Mouse (Mus musculus): Measurements from ENCODE around the gene Gm49321. TPM values are rescaled to one million over a fixed set of nuclear protein-coding genes. Genes with fewer than 3 reads are reported as not detected.

Gm49321 gene
- polyA plus RNA-seq, 1 experiment from 2014 or later = 10.2 TPM

GRCm38 (mm10) chr12:73907079-73907672 lies 30.3 kb upstream of the Gm49321 start:
- no peaks in the 10 kb centered on the region for H3K9me3 ChIP-seq
- ATAC-seq = peak; percentile 83
- no peaks in the 10 kb centered on the region for H3K27me3 ChIP-seq (replicated peaks)
- 1% methylated on average over 18 of the region's 18 CpGs for WGBS
- H3K9ac ChIP-seq = peak overlapping the region; percentile 55
- H3K4me1 ChIP-seq (replicated peaks) = no peaks in the 10 kb centered on the region
- H3K36me3 ChIP-seq = no peaks in the 10 kb centered on the region
- peak overlapping the region; percentile 80 for H3K4me3 ChIP-seq (replicated peaks)
- H3K4me2 ChIP-seq (replicated peaks) = peak overlapping the region; percentile 70
- H3K27ac ChIP-seq = peak overlapping the region; percentile 97

DNA sequence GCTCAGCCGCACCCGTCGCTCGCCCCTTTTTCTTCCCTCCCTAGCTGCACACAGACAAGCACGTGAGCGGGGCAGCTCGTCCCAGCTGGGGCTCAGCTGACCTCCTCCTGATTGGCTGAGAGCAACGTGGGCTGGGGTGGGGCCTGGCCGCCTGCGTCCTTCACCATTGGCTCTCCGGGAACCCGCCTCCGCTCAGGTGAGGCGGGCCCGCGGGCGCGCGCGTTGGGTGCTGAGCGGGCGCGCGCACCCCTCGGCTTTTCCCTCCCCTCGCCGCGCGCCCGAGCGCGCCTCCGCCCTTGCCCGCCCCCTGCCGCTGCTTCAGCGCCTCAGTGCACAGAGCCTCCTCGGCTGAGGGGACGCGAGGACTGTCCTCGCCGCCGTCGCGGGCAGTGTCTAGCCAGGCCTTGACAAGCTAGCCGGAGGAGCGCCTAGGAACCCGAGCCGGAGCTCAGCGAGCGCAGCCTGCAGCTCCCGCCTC lies 29.7 kb upstream of the Gm49321 start:
- H3K27me3 ChIP-seq (replicated peaks) = no peaks in the 10 kb centered on the region
- H3K36me3 ChIP-seq = no peaks in the 10 kb centered on the region
- no peaks in the 10 kb centered on the region for H3K9me3 ChIP-seq
- peak overlapping the region; percentile 97 for H3K27ac ChIP-seq
- peak overlapping the region; percentile 80 for H3K4me3 ChIP-seq (replicated peaks)
- peak; percentile 99 for ATAC-seq
- H3K4me2 ChIP-seq (replicated peaks) = peak overlapping the region; percentile 70
- WGBS = under 1% methylated on average over 50 of the region's 51 CpGs
- peak overlapping the region; percentile 94 for H3K9ac ChIP-seq
- no peaks in the 10 kb centered on the region for H3K4me1 ChIP-seq (replicated peaks)

- Histone ChIP-seq H3K27me3 (replicated peaks) (no peaks in the 10 kb centered on the region), H3K27ac (peak overlapping the region; percentile 97), H3K9me3 (no peaks in the 10 kb centered on the region), H3K4me2 (replicated peaks) (peak overlapping the region; percentile 70), H3K36me3 (no peaks in the 10 kb centered on the region), H3K9ac (peak overlapping the region; percentile 94), H3K4me3 (replicated peaks) (peak overlapping the region; percentile 80), H3K4me1 (replicated peaks) (no peaks in the 10 kb centered on the region)
- peak; percentile 53 for ATAC-seq
- WGBS = under 1% methylated on average over 66 of the region's 76 CpGs
These were observed 29.0 kb upstream of the Gm49321 start for GRCm38 (mm10) chr12:73908274-73909012.

DNA sequence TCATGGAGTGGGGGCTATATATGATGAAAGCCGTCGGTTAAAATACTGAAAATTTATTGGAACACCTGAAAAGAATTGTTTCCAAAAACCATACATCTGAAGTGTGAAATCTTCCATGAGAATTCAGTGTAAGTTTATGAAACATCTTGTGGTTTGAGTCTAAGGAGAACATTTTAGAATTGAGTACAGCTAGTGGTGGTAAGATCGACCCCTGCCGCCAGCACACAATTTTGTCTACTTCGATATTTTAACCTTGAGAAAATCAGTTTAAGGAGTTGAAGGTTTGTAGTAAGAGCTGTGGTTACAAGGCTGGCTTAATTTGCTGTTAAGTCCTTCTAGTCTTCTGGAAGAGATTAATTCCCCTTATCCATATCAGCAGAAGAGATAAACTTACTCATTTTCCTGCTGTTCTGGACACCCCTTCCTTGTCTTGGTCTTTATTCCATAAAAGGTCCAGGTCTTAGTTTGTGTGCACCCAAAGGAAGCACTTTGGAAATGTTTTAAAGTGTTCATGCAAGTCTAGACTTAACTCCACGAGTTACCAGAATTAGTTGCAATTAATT lies 28.4 kb upstream of the Gm49321 start:
- no peaks in the 10 kb centered on the region for H3K36me3 ChIP-seq
- no peaks in the 10 kb centered on the region for H3K9me3 ChIP-seq
- H3K4me2 ChIP-seq (replicated peaks) = peak overlapping the region; percentile 70
- no peak overlapping the region for H3K27ac ChIP-seq
- no peaks in the 10 kb centered on the region for H3K27me3 ChIP-seq (replicated peaks)
- H3K4me1 ChIP-seq (replicated peaks) = no peaks in the 10 kb centered on the region
- H3K4me3 ChIP-seq (replicated peaks) = peak overlapping the region; percentile 80
- 2% methylated on average over 6 of the region's 6 CpGs for WGBS
- no peak for ATAC-seq
- H3K9ac ChIP-seq = peak overlapping the region; percentile 94

DNA sequence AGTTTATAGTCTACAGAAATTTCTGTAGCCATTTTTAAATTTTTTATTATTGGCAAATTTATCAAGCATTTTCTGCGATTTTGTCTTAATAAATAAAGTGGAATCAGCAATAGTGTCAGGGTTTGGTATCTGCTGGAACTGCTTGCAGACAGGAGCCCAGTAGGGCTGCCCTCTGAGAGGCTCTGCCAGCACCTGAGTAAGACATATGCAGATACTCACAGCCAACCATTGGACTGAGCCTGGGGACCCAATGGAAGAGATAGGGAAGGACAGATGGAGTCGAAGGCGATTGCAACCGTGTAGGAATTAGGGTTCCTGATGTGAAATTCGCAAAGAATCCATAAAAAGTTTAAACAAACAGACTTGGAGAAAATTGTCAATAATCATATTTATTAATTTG lies 19.0 kb upstream of the Gm49321 start:
- Histone ChIP-seq H3K4me1 (replicated peaks) (no peaks in the 10 kb centered on the region), H3K27me3 (replicated peaks) (no peaks in the 10 kb centered on the region), H3K9ac (no peak overlapping the region), H3K4me3 (replicated peaks) (no peak overlapping the region), H3K27ac (no peak overlapping the region), H3K4me2 (replicated peaks) (no peak overlapping the region), H3K9me3 (no peaks in the 10 kb centered on the region), H3K36me3 (no peaks in the 10 kb centered on the region)
- no peak for ATAC-seq
- 93% methylated on average over 5 of the region's 5 CpGs for WGBS

GRCm38 (mm10) chr12:73930266-73930665 lies 7.2 kb upstream of the Gm49321 start:
- Histone ChIP-seq H3K4me1 (replicated peaks) (no peaks in the 10 kb centered on the region), H3K9me3 (no peaks in the 10 kb centered on the region), H3K9ac (no peak overlapping the region), H3K27ac (no peak overlapping the region), H3K4me3 (replicated peaks) (no peak overlapping the region), H3K36me3 (peaks cover 16% of the 10 kb centered on the region), H3K4me2 (replicated peaks) (no peak overlapping the region), H3K27me3 (replicated peaks) (no peaks in the 10 kb centered on the region)
- 83% methylated on average over 3 of the region's 3 CpGs for WGBS
- no peak for ATAC-seq

DNA sequence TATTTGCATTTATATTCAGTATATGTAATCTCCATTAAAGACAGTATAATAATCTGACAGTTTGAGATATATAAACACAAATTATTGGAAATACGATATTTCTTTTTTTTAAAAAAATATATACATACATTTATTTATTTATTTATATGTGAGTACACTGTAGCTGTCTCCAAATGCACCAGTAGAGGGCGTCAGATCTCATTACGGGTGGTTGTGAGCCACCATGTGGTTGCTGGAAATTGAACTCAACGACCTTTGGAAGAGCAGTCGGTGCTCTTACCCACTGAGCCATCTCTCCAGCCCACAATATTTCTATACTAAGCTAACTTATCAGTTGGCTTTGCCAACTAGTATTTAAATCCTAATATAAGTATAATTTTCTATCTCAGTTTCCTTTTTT lies 6.2 kb upstream of the Gm49321 start:
- H3K27me3 ChIP-seq (replicated peaks) = no peaks in the 10 kb centered on the region
- 65% methylated on average over 5 of the region's 5 CpGs for WGBS
- H3K4me1 ChIP-seq (replicated peaks) = no peaks in the 10 kb centered on the region
- no peaks in the 10 kb centered on the region for H3K9me3 ChIP-seq
- H3K9ac ChIP-seq = no peak overlapping the region
- no peak overlapping the region for H3K27ac ChIP-seq
- H3K36me3 ChIP-seq = peaks cover 16% of the 10 kb centered on the region
- H3K4me3 ChIP-seq (replicated peaks) = no peak overlapping the region
- ATAC-seq = no peak
- no peak overlapping the region for H3K4me2 ChIP-seq (replicated peaks)

DNA sequence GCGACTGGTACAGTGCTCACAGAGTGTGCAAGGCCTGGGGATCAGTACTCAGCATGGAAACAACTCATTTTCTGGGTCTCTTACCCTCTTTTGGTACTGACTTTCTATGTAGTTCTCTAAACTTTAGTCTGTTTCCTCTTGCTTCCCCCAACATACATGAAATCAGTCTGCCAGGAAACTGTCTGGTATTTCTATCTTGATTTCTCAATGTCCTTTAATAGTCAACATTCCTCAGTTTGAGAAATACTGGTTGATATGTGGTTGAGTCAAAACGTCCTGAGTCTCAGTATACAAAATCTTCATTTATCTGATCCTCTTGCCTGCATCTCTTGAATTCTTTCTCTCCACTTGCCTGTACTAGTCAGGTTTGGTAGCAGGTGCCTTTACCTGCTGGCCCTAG lies 2.9 kb upstream of the Gm49321 start:
- no peaks in the 10 kb centered on the region for H3K9me3 ChIP-seq
- H3K27ac ChIP-seq = no peak overlapping the region
- 78% methylated on average over 2 of the region's 2 CpGs for WGBS
- H3K27me3 ChIP-seq (replicated peaks) = no peaks in the 10 kb centered on the region
- no peak overlapping the region for H3K4me2 ChIP-seq (replicated peaks)
- H3K4me3 ChIP-seq (replicated peaks) = no peak overlapping the region
- ATAC-seq = no peak
- H3K36me3 ChIP-seq = peaks cover 13% of the 10 kb centered on the region
- no peak overlapping the region for H3K9ac ChIP-seq
- H3K4me1 ChIP-seq (replicated peaks) = no peaks in the 10 kb centered on the region

DNA sequence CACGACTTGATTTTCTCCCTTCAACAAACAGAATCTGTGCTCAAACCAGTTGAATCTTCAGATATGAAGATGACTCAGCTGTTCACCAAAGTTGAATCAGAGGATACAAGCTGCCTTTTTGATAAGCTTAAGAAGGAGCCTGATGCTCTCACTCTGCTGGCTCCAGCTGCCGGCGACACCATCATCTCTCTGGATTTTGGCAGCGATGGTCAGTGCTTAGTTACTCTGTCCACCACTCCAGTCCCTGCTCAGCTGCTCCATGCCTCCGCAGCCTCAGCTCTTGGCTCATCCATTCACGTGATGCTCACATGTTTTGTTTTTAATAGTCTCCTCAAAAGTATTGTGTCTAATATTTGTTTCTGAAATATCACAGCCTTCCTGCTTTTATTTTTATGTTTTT lies 2.1 kb downstream of the Gm49321 start:
- no peak for ATAC-seq
- Histone ChIP-seq H3K4me3 (replicated peaks) (no peak overlapping the region), H3K9me3 (no peaks in the 10 kb centered on the region), H3K4me1 (replicated peaks) (no peaks in the 10 kb centered on the region), H3K27me3 (replicated peaks) (no peaks in the 10 kb centered on the region), H3K9ac (no peak overlapping the region), H3K27ac (no peak overlapping the region), H3K4me2 (replicated peaks) (no peak overlapping the region), H3K36me3 (peaks cover 13% of the 10 kb centered on the region)
- 90% methylated on average over 6 of the region's 6 CpGs for WGBS

DNA sequence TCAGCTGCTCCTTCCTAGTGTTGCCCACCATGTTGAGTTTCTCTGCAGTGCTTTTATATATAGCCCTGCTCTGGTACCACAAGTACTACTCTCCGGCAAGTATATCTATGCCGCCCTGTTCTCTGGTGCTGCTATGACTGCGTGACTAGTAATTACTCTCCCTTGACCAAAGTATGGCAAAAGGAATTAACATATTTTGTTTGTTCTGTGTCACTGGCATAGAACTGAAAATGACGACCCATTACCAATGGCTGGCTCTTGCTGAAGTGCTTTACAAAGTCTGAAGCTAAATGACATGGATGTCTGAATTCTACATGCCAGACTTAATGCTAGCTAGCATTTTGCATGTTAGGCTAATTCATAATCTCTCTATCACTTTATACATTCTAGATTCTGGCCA lies 11.0 kb downstream of the Gm49321 start:
- peak overlapping the region; percentile 75 for H3K4me2 ChIP-seq (replicated peaks)

GRCm38 (mm10) chr12:73949318-73950058 lies 12.0 kb downstream of the Gm49321 start:
- peak overlapping the region; percentile 64 for H3K27ac ChIP-seq
- H3K4me2 ChIP-seq (replicated peaks) = peak overlapping the region; percentile 75
- H3K9me3 ChIP-seq = no peaks in the 10 kb centered on the region
- no peaks in the 10 kb centered on the region for H3K27me3 ChIP-seq (replicated peaks)
- peak overlapping the region; percentile 39 for H3K4me3 ChIP-seq (replicated peaks)
- H3K4me1 ChIP-seq (replicated peaks) = peaks cover 12% of the 10 kb centered on the region; the same call in 1 of the 2 replicates
- peak overlapping the region; percentile 56 for H3K9ac ChIP-seq
- H3K36me3 ChIP-seq = no peaks in the 10 kb centered on the region
- WGBS = 10% methylated on average over 46 of the region's 46 CpGs
- ATAC-seq = peak; percentile 91

More for the DNA sequence above, 11.0 kb downstream of the Gm49321 start:
- WGBS = 89% methylated on average over 4 of the region's 4 CpGs
- H3K4me3 ChIP-seq (replicated peaks) = no peak overlapping the region
- no peaks in the 10 kb centered on the region for H3K27me3 ChIP-seq (replicated peaks)
- no peak overlapping the region for H3K27ac ChIP-seq
- no peak overlapping the region for H3K9ac ChIP-seq
- H3K4me1 ChIP-seq (replicated peaks) = peaks cover 8% of the 10 kb centered on the region; the same call in 1 of the 2 replicates
- peaks cover 3% of the 10 kb centered on the region; the same call in 1 of the 2 replicates for H3K36me3 ChIP-seq
- no peak for ATAC-seq
- no peaks in the 10 kb centered on the region for H3K9me3 ChIP-seq

DNA sequence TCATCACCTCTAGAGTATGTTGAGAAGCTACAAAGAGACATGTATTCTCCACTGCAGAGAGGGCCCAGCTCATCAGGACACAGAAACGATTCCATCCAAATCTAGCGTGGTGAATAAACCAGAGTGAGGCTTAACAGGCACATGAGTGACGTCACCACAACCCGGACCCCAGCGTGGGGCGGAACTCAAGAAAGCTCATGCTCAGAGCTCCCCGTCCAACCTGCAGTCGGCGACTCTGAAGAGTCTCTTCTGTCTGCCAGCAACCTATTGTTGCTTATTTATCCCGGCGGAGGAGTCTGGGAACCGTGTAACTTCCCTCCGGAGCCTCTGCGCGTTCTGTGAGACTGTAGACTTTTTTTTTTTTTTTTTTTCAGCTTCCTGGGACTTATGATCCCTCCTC lies 15.4 kb downstream of the Gm49321 start:
- Histone ChIP-seq H3K36me3 (no peaks in the 10 kb centered on the region), H3K4me3 (replicated peaks) (peak overlapping the region; percentile 30), H3K27ac (no peak overlapping the region), H3K27me3 (replicated peaks) (no peaks in the 10 kb centered on the region), H3K9me3 (no peaks in the 10 kb centered on the region), H3K9ac (peak overlapping the region; percentile 34; the same call in 1 of the 2 replicates), H3K4me2 (replicated peaks) (peak overlapping the region; percentile 55), H3K4me1 (replicated peaks) (peaks cover 12% of the 10 kb centered on the region; the same call in 1 of the 2 replicates)
- peak; percentile 42 for ATAC-seq
- WGBS = 3% methylated on average over 15 of the region's 15 CpGs
